Mouse (Mus musculus): ENCODE results near the gene Nup93. TPM values are rescaled to one million over a fixed set of nuclear protein-coding genes. Genes with fewer than 3 reads are reported as not detected.
"Not testable (repeated sequence)": the region's sequence is repeated elsewhere in the genome, so short reads cannot be mapped to it uniquely, and the experiment has no call there.

Nup93 gene
- polyA plus RNA-seq (2015; fragmentation: Nextera tagmentation; extraction: Ambion mirVana) = 70.2 and 74.9 TPM in 2 replicates

- H3K4me1 ChIP-seq (replicated peaks) = peaks cover 3% of the 10 kb centered on the region; the same call in 1 of the 2 replicates
- peak within 1 kb of the TSS; percentile 58; the same call in 1 of the 2 replicates for H3K27ac ChIP-seq
- H3K36me3 ChIP-seq = no peaks in the 10 kb centered on the region
- peak within 1 kb of the TSS; percentile 84 for H3K9ac ChIP-seq
- H3K4me2 ChIP-seq (replicated peaks) = peak within 1 kb of the TSS; percentile 81
- under 1% methylated on average over 68 of the region's 68 CpGs for WGBS
- H3K4me3 ChIP-seq (replicated peaks) = peak within 1 kb of the TSS; percentile 94
- H3K27me3 ChIP-seq (replicated peaks) = no peaks in the 10 kb centered on the region
- peak; percentile 99 for ATAC-seq
- no peaks in the 10 kb centered on the region for H3K9me3 ChIP-seq
These were observed at the start of gene Nup93 for GRCm38 (mm10) chr8:94214252-94215173. Nup93 (plus strand) TSS chr8:94214564.

GRCm38 (mm10) chr8:94165772-94166171, 48.6 kb upstream of the Nup93 start:
- not testable (repeated sequence) for H3K27ac ChIP-seq; H3K9me3 ChIP-seq; H3K27me3 ChIP-seq (replicated peaks); H3K4me1 ChIP-seq (replicated peaks); H3K36me3 ChIP-seq; H3K4me3 ChIP-seq (replicated peaks); H3K9ac ChIP-seq; H3K4me2 ChIP-seq (replicated peaks); ATAC-seq
- 62% methylated on average over 8 of the region's 8 CpGs for WGBS

GRCm38 (mm10) chr8:94167244-94167643, 47.1 kb upstream of the Nup93 start:
- Histone ChIP-seq H3K4me3 (replicated peaks) (no peak overlapping the region), H3K9me3 (no peaks in the 10 kb centered on the region), H3K27me3 (replicated peaks) (peaks cover 19% of the 10 kb centered on the region), H3K4me2 (replicated peaks) (peak overlapping the region; percentile 38; the same call in 1 of the 2 replicates), H3K9ac (no peak overlapping the region), H3K36me3 (no peaks in the 10 kb centered on the region), H3K4me1 (replicated peaks) (peaks cover 9% of the 10 kb centered on the region), H3K27ac (no peak overlapping the region)
- ATAC-seq = peak; percentile 57
- 4% methylated on average over 6 of the region's 6 CpGs for WGBS

- no peak overlapping the region for H3K4me3 ChIP-seq (replicated peaks)
- H3K27ac ChIP-seq = no peak overlapping the region
- H3K9me3 ChIP-seq = no peaks in the 10 kb centered on the region
- H3K27me3 ChIP-seq (replicated peaks) = peaks cover 30% of the 10 kb centered on the region
- H3K36me3 ChIP-seq = no peaks in the 10 kb centered on the region
- no peak overlapping the region for H3K9ac ChIP-seq
- WGBS = 82% methylated on average over 5 of the region's 5 CpGs
- peaks cover 16% of the 10 kb centered on the region for H3K4me1 ChIP-seq (replicated peaks)
- H3K4me2 ChIP-seq (replicated peaks) = no peak overlapping the region
- ATAC-seq = no peak
These were observed 44.8 kb upstream of the Nup93 start for GRCm38 (mm10) chr8:94169547-94169946.

GRCm38 (mm10) chr8:94171321-94171755, 43.0 kb upstream of the Nup93 start:
- H3K9me3 ChIP-seq = no peaks in the 10 kb centered on the region
- no peak for ATAC-seq

GRCm38 (mm10) chr8:94172075-94172808, 42.1 kb upstream of the Nup93 start, which contains the start of gene Mt2:
Mt2 (plus strand) TSS chr8:94172664.
- Histone ChIP-seq H3K9ac (peak within 1 kb of the TSS; percentile 56), H3K27me3 (replicated peaks) (peaks cover 36% of the 10 kb centered on the region), H3K4me2 (replicated peaks) (peak within 1 kb of the TSS; percentile 91), H3K9me3 (no peaks in the 10 kb centered on the region), H3K36me3 (no peaks in the 10 kb centered on the region), H3K4me3 (replicated peaks) (peak within 1 kb of the TSS; percentile 45), H3K4me1 (replicated peaks) (peaks cover 16% of the 10 kb centered on the region), H3K27ac (peak within 1 kb of the TSS; percentile 83)
- WGBS = under 1% methylated on average over 56 of the region's 56 CpGs
- peak; percentile 88 for ATAC-seq

More at GRCm38 (mm10) chr8:94171321-94171755, 43.0 kb upstream of the Nup93 start:
- H3K36me3 ChIP-seq = no peaks in the 10 kb centered on the region
- peaks cover 16% of the 10 kb centered on the region for H3K4me1 ChIP-seq (replicated peaks)
- peak overlapping the region; percentile 91 for H3K4me2 ChIP-seq (replicated peaks)
- 45% methylated on average over 10 of the region's 10 CpGs for WGBS
- H3K27me3 ChIP-seq (replicated peaks) = peaks cover 36% of the 10 kb centered on the region
- H3K4me3 ChIP-seq (replicated peaks) = peak overlapping the region; percentile 45; the same call in 1 of the 2 replicates
- H3K27ac ChIP-seq = no peak overlapping the region
- H3K9ac ChIP-seq = no peak overlapping the region

GRCm38 (mm10) chr8:94172809-94173732, 41.3 kb upstream of the Nup93 start:
- Histone ChIP-seq H3K9ac (peak overlapping the region; percentile 56), H3K27ac (peak overlapping the region; percentile 83), H3K36me3 (no peaks in the 10 kb centered on the region), H3K4me2 (replicated peaks) (peak overlapping the region; percentile 91), H3K9me3 (no peaks in the 10 kb centered on the region), H3K4me1 (replicated peaks) (peaks cover 16% of the 10 kb centered on the region), H3K27me3 (replicated peaks) (peaks cover 36% of the 10 kb centered on the region), H3K4me3 (replicated peaks) (peak overlapping the region; percentile 45)
- ATAC-seq = peak; percentile 21
- WGBS = 1% methylated on average over 39 of the region's 39 CpGs

GRCm38 (mm10) chr8:94173848-94174403, 40.4 kb upstream of the Nup93 start:
- 51% methylated on average over 11 of the region's 11 CpGs for WGBS
- H3K27me3 ChIP-seq (replicated peaks) = peaks cover 36% of the 10 kb centered on the region
- peak overlapping the region; percentile 45 for H3K4me3 ChIP-seq (replicated peaks)
- no peak for ATAC-seq
- H3K9me3 ChIP-seq = no peaks in the 10 kb centered on the region
- no peaks in the 10 kb centered on the region for H3K36me3 ChIP-seq
- peaks cover 16% of the 10 kb centered on the region for H3K4me1 ChIP-seq (replicated peaks)
- H3K9ac ChIP-seq = no peak overlapping the region
- 0 out of 2 replicates have a peak overlapping the region, but pooled peaks have one; percentile 83 for H3K27ac ChIP-seq
- peak overlapping the region; percentile 91; the same call in 1 of the 2 replicates for H3K4me2 ChIP-seq (replicated peaks)

GRCm38 (mm10) chr8:94174619-94175213, 39.6 kb upstream of the Nup93 start:
- peaks cover 41% of the 10 kb centered on the region for H3K27me3 ChIP-seq (replicated peaks)
- 40% methylated on average over 7 of the region's 7 CpGs for WGBS

GRCm38 (mm10) chr8:94177716-94178390, 36.5 kb upstream of the Nup93 start:
- WGBS = 53% methylated on average over 7 of the region's 7 CpGs
- Histone ChIP-seq H3K4me2 (replicated peaks) (peak overlapping the region; percentile 76; the same call in 1 of the 2 replicates), H3K4me3 (replicated peaks) (no peak overlapping the region), H3K27me3 (replicated peaks) (peaks cover 19% of the 10 kb centered on the region), H3K9me3 (no peaks in the 10 kb centered on the region), H3K36me3 (no peaks in the 10 kb centered on the region), H3K4me1 (replicated peaks) (peaks cover 13% of the 10 kb centered on the region), H3K27ac (peak overlapping the region; percentile 78; the same call in 1 of the 2 replicates), H3K9ac (no peak overlapping the region)
- ATAC-seq = no peak

More at GRCm38 (mm10) chr8:94174619-94175213, 39.6 kb upstream of the Nup93 start:
- Histone ChIP-seq H3K9me3 (no peaks in the 10 kb centered on the region), H3K4me3 (replicated peaks) (no peak overlapping the region), H3K4me2 (replicated peaks) (no peak overlapping the region), H3K27ac (no peak overlapping the region), H3K36me3 (no peaks in the 10 kb centered on the region), H3K9ac (no peak overlapping the region), H3K4me1 (replicated peaks) (peaks cover 22% of the 10 kb centered on the region)
- ATAC-seq = no peak

Data from intestine, embryonic 15.5 days (tissue).